Mouse (Mus musculus): ENCODE results near the gene Prtg. TPM values are rescaled to one million over a fixed set of nuclear protein-coding genes. Genes with fewer than 3 reads are reported as not detected.

The Prtg gene
- total and polyA plus RNA-seq, 2 experiments from 2014 or later, result 0.18 to 0.76 TPM

DNA sequence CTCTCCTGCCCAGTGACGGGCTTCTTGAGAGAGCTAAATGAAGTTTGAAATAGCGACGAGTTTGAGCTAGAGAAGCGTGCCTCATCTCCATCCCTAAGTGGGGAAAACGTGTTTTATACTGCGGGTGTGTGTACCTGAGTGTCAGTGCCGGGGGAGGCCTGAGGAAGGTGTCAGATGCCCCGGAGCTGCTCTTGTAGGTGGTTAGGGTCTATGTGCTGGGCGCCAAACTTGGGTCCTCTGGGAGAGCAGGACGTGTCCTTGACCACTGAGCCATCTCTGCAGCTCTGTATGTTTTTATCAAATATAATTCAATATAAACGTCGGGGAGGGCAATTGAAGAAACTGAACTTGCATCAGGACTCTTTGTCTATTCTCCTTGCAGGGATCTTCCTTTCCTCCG, 137.6 kb downstream of the Prtg start:
- no peak overlapping the region for H3K4me2 ChIP-seq (ENCODE audit: low read depth)
- no peak for ATAC-seq
- H3K9ac ChIP-seq, result no peak overlapping the region
- no peak overlapping the region for H3K27ac ChIP-seq (ENCODE audit: low read depth, low read length)
- H3K4me3 ChIP-seq (ENCODE audit: low read depth, low read length), result no peak overlapping the region
- H3K36me3 ChIP-seq (ENCODE audit: insufficient read depth), result peaks cover 22% of the 10 kb centered on the region
- no peak for DNase-seq
- TF ChIP-seq CTCF (IDR thresholded peaks at IDR 0.05; ENCODE audit: low read depth), result no peak
- WGBS, result 90% methylated on average over 13 of the region's 13 CpGs
- H3K27me3 ChIP-seq (ENCODE audit: insufficient read depth, low read length), result no peaks in the 10 kb centered on the region
- no peaks in the 10 kb centered on the region for H3K9me3 ChIP-seq (ENCODE audit: low read length)
- no peaks in the 10 kb centered on the region for H3K4me1 ChIP-seq (ENCODE audit: insufficient read depth)

DNA sequence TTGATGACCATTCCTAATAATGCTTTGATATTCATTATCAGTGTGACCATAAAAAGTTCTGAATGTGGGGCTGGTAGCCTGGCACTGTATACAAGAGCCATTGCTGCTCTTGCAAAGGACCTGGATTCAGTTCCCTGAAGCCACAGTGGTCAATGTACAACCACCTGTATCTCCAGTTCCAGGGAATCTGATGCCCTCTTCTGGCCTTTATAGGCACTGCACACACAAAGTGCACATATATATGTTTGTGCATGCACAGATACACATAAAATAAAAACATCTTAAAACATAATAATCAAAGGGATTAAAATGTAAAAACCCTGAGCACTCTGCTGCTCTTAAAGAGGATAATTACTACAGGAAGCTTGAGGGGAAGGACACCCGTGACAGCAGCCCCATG, 140.3 kb downstream of the Prtg start:
- TF ChIP-seq CTCF (IDR thresholded peaks at IDR 0.05; ENCODE audit: low read depth), result peak; percentile 29; the same call in 1 of the 2 replicates
- Histone ChIP-seq H3K4me3 (ENCODE audit: low read depth, low read length) (no peak overlapping the region), H3K4me2 (ENCODE audit: low read depth) (no peak overlapping the region), H3K4me1 (ENCODE audit: insufficient read depth) (no peaks in the 10 kb centered on the region), H3K27ac (ENCODE audit: low read depth, low read length) (no peak overlapping the region), H3K9me3 (ENCODE audit: low read length) (no peaks in the 10 kb centered on the region), H3K36me3 (ENCODE audit: insufficient read depth) (peaks cover 22% of the 10 kb centered on the region), H3K9ac (no peak overlapping the region), H3K27me3 (ENCODE audit: insufficient read depth, low read length) (no peaks in the 10 kb centered on the region)
- ATAC-seq, result no peak
- no peak for DNase-seq
- WGBS, result 92% methylated on average over 1 of the region's 1 CpGs

GRCm38 (mm10) chr9:72949572-72949971, 142.9 kb downstream of the Prtg start:
- Histone ChIP-seq H3K4me1 (ENCODE audit: insufficient read depth) (no peaks in the 10 kb centered on the region), H3K27me3 (ENCODE audit: insufficient read depth, low read length) (no peaks in the 10 kb centered on the region), H3K9me3 (ENCODE audit: low read length) (no peaks in the 10 kb centered on the region), H3K4me2 (ENCODE audit: low read depth) (no peak overlapping the region), H3K9ac (no peak overlapping the region), H3K36me3 (ENCODE audit: insufficient read depth) (peaks cover 22% of the 10 kb centered on the region), H3K27ac (ENCODE audit: low read depth, low read length) (no peak overlapping the region), H3K4me3 (ENCODE audit: low read depth, low read length) (no peak overlapping the region)
- TF ChIP-seq CTCF (IDR thresholded peaks at IDR 0.05; ENCODE audit: low read depth), result no peak
- WGBS, result 80% methylated on average over 7 of the region's 7 CpGs
- ATAC-seq (no peak), DNase-seq (no peak)

DNA sequence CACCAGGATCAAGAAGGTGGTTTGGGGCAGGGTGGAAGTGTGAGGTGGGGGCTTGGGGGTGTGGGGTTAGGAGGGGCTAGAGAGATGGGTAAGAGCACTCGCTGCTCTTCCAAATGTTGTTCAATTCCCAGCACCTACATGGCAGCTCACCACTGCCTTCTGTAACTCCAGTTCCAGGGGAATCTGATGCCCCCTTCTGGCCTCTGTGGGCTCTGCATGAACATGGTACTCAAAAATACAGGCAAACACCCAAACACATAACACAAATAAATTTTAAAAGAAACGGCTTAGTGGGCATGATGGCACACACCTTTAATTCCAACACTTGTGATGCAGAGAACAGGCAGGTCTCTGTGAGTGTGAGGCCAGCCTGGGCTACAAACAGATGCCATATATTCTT, 148.1 kb downstream of the Prtg start:
- 56% methylated on average over 2 of the region's 2 CpGs for whole genome bisulfite sequencing
- ATAC-seq (no peak), DNase-seq (no peak)
- TF ChIP-seq CTCF (IDR thresholded peaks at IDR 0.05; ENCODE audit: low read depth), result peak; percentile 32; the same call in 1 of the 2 replicates
- Histone ChIP-seq H3K27ac (ENCODE audit: low read depth, low read length) (no peak overlapping the region), H3K4me1 (ENCODE audit: insufficient read depth) (peaks cover 4% of the 10 kb centered on the region; the same call in 1 of the 2 replicates), H3K4me3 (ENCODE audit: low read depth, low read length) (no peak overlapping the region), H3K9me3 (ENCODE audit: low read length) (no peaks in the 10 kb centered on the region), H3K9ac (no peak overlapping the region), H3K27me3 (ENCODE audit: insufficient read depth, low read length) (no peaks in the 10 kb centered on the region), H3K36me3 (ENCODE audit: insufficient read depth) (no peaks in the 10 kb centered on the region), H3K4me2 (ENCODE audit: low read depth) (no peak overlapping the region)

GRCm38 (mm10) chr9:72955546-72955945, 148.9 kb downstream of the Prtg start:
- TF ChIP-seq CTCF (IDR thresholded peaks at IDR 0.05; ENCODE audit: low read depth), result peak; percentile 82
- Histone ChIP-seq H3K27ac (ENCODE audit: low read depth, low read length) (no peak overlapping the region), H3K27me3 (ENCODE audit: insufficient read depth, low read length) (no peaks in the 10 kb centered on the region), H3K9ac (no peak overlapping the region), H3K9me3 (ENCODE audit: low read length) (no peaks in the 10 kb centered on the region), H3K36me3 (ENCODE audit: insufficient read depth) (no peaks in the 10 kb centered on the region), H3K4me3 (ENCODE audit: low read depth, low read length) (no peak overlapping the region), H3K4me2 (ENCODE audit: low read depth) (no peak overlapping the region), H3K4me1 (ENCODE audit: insufficient read depth) (peaks cover 4% of the 10 kb centered on the region; the same call in 1 of the 2 replicates)
- 13% methylated on average over 1 of the region's 1 CpGs for WGBS
- ATAC-seq (peak; percentile 58), DNase-seq (peak; percentile 69)

DNA sequence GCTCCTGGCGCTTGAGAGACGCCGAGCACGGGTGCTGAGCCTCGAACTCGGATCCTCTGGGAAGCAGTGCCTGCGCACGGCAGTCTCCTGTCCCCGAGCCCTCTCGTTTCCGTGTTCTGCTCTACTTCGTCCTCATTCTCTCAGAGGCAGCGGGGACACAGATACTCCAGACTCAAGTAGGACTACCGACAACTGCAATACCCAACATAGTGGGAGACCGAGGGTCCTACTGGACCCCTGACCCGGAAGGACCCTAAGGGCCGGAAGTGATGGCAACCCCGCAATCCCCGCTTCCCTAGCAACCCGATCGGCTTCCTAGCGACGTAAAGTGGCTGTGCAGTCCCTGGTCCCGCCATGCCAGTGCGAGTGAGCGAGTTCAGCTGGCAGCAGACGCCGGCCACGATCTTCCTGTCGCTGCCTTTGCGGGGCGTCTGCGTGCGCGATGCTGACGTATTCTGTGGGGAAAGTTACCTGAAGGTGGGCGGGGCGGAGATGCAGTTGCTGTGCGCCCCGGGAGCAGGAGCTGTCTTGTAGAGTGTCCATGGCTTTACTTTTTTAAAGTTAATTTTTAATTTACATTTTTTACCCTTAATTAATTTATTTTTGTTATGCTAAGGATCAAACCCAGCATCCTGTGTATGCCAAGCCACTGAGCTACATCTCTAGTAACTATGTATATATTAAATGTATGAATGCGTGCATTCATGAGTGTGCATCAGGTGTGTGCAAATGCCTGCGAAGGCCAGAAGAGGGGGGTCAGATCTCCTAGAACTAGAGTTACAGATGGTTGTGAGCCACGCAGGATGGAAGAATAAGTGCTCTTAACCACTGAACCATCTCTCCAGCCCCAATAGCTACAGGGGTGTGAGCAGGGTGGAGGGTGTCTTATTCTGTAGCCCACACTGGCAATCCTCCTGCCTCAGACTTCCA, 152.1 kb downstream of the Prtg start, which contains the start of the genes Dyx1c1 and Gm44503:
Gene Dyx1c1 (plus strand): TSS at position 265 of the 930 bp plus-strand sequence.
Gene Gm44503 (plus strand): TSS at position 332 of the 930 bp plus-strand sequence.
- Histone ChIP-seq H3K9me3 (ENCODE audit: low read length) (no peaks in the 10 kb centered on the region), H3K4me1 (ENCODE audit: insufficient read depth) (peaks cover 4% of the 10 kb centered on the region; the same call in 1 of the 2 replicates), H3K4me3 (ENCODE audit: low read depth, low read length) (peak within 1 kb of the TSS; percentile 59), H3K27ac (ENCODE audit: low read depth, low read length) (peak within 1 kb of the TSS; percentile 54), H3K9ac (peak within 1 kb of the TSS; percentile 57), H3K4me2 (ENCODE audit: low read depth) (peak within 1 kb of the TSS; percentile 69), H3K36me3 (ENCODE audit: insufficient read depth) (no peaks in the 10 kb centered on the region), H3K27me3 (ENCODE audit: insufficient read depth, low read length) (no peaks in the 10 kb centered on the region)
- 3% methylated on average over 43 of the region's 43 CpGs for WGBS
- DNase-seq (peak; percentile 90), ATAC-seq (peak; percentile 98)
- peak; percentile 58 for TF ChIP-seq CTCF (IDR thresholded peaks at IDR 0.05; ENCODE audit: low read depth)

GRCm38 (mm10) chr9:72961346-72961745, 154.7 kb downstream of the Prtg start:
- Histone ChIP-seq H3K4me1 (ENCODE audit: insufficient read depth) (peaks cover 4% of the 10 kb centered on the region; the same call in 1 of the 2 replicates), H3K4me3 (ENCODE audit: low read depth, low read length) (no peak overlapping the region), H3K36me3 (ENCODE audit: insufficient read depth) (no peaks in the 10 kb centered on the region), H3K9me3 (ENCODE audit: low read length) (no peaks in the 10 kb centered on the region), H3K9ac (no peak overlapping the region), H3K4me2 (ENCODE audit: low read depth) (no peak overlapping the region), H3K27me3 (ENCODE audit: insufficient read depth, low read length) (no peaks in the 10 kb centered on the region), H3K27ac (ENCODE audit: low read depth, low read length) (no peak overlapping the region)
- no peak for ATAC-seq
- DNase-seq, result no peak
- WGBS, result 78% methylated on average over 8 of the region's 8 CpGs
- TF ChIP-seq CTCF (IDR thresholded peaks at IDR 0.05; ENCODE audit: low read depth), result no peak

Measured in forebrain, postnatal 0 days (tissue).